Mouse (Mus musculus) hematopoietic multipotent progenitor cell, adult 10-12 weeks (in vitro differentiated cells): ENCODE data around the gene Rnf148. TPM values are rescaled to one million over a fixed set of nuclear protein-coding genes. Genes with fewer than 3 reads are reported as not detected.

Source experiments
- polyA plus RNA-seq: library from polyadenylated mRNA; stranded (reverse); fragments of >175 nt; gene quantifications from 2 replicates; pipeline ENCODE4 v1.2.3, GENCODE M21; 2012; ENCODE audit warnings: low replicate concordance

Gene Rnf148
- not detected in 2 replicates for polyA plus RNA-seq

DNA sequence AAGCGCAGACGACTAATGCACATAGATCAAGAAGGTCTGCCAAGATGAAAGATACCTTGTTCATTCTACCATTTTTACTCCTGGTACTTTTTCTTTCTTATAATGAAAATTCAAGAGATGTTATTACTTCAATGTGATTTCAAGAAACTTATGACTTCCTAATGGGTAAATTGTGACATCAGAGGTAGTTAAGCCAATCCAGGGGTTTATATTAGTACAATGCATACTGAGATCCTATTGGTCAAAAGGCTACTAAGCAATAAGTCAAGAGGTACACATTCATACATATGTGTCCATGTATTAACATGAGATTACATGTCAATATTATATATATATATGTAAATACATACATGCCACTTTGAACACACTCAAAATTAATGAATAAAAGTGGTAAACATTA, at the start of gene Rnf148:
Gene Rnf148, minus strand, starts transcription at position 101 of the 400 bp plus-strand sequence.

DNA sequence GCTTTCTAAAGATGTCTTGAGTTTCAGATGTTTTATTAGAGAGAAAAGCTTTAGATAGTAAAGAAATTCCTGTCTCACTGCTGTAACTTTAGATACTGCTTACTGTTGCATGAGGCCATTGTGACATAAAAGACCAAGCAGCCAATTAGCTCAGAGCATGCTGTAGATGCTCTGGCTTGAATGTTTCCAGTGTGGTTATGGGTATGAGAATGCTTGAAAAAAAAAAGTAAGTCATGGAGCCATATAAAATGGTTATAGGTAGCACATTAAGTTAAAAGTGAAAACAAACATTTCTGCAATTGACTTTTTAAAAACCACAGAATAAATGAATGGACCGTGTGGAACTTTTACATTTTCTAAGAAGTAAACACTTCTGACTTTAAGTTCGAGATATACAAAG, 4.7 kb downstream of the Rnf148 start, which contains the start of gene Rnf133:
Gene Rnf133, minus strand, starts transcription at position 101 of the 400 bp plus-strand sequence.

Other genes starting within 250 kb of the Rnf148 start
- gene Rnf133, start 4.8 kb downstream of the Rnf148 start, polyA plus RNA-seq: not detected in 2 replicates
- 0.06 and 0.20 TPM in 2 replicates for gene Cadps2, start 184.3 kb upstream of the Rnf148 start, polyA plus RNA-seq